Mouse (Mus musculus) myocyte (in vitro differentiated cells): Measurements from ENCODE around the gene Capzb. TPM values are rescaled to one million over a fixed set of nuclear protein-coding genes. Genes with fewer than 3 reads are reported as not detected.
A peak's percentile ranks its signal among the peaks of the same experiment; 100 is the strongest.

Source experiments
- H3K27me3 ChIP-seq: one replicate; pipeline ENCODE4 v1.6.1; 2011; ENCODE audit not compliant: control insufficient read depth, insufficient read depth, insufficient read length
- H3K36me3 ChIP-seq: one replicate; pipeline ENCODE4 v1.6.1; 2011; ENCODE audit not compliant: control insufficient read depth, insufficient read depth
- H3K4me2 ChIP-seq: one replicate; pipeline ENCODE4 v1.6.1; 2011; ENCODE audit warnings: low read depth, control low read depth
- H3K4me3 ChIP-seq: one replicate; pipeline ENCODE4 v1.5.1; 2011; ENCODE audit warnings: mild to moderate bottlenecking, control low read depth, moderate library complexity
- H3K79me2 ChIP-seq: one replicate; pipeline ENCODE4 v1.6.1; 2011; ENCODE audit not compliant: control insufficient read depth, insufficient read depth
- H3ac ChIP-seq: one replicate; pipeline ENCODE4 v1.6.1; 2011; ENCODE audit not compliant: control insufficient read depth, insufficient read length
- CEBPB ChIP-seq: IDR thresholded peaks from 2 replicates; pipeline ENCODE4 v1.6.1; 2011; ENCODE audit warnings: mild to moderate bottlenecking, moderate library complexity; ENCODE audit not compliant: poor library complexity, insufficient read depth, severe bottlenecking
- E2F4 ChIP-seq: IDR thresholded peaks from one replicate; pipeline ENCODE4 v1.6.1; 2011; ENCODE audit warnings: mild to moderate bottlenecking, control low read depth, moderate library complexity; ENCODE audit not compliant: insufficient read depth
- MAX ChIP-seq: IDR thresholded peaks from one replicate; pipeline ENCODE4 v1.6.1; 2011; ENCODE audit warnings: low read depth, mild to moderate bottlenecking, control low read depth
- MYOD1 ChIP-seq, 3 experiments: IDR thresholded peaks; one replicate each; pipeline ENCODE4 v1.6.1; 2011; ENCODE audit warnings: control low read depth in 2 of 3, low read depth in 2 of 3, mild to moderate bottlenecking in 2 of 3, moderate library complexity in 1 of 3; ENCODE audit not compliant: insufficient read length in 2 of 3, control insufficient read depth in 1 of 3
- MYOG ChIP-seq, 3 experiments: IDR thresholded peaks; one replicate each; pipeline ENCODE4 v1.6.1; 2011; ENCODE audit warnings: control low read depth in 2 of 3, low read depth in 2 of 3, mild to moderate bottlenecking in 2 of 3; ENCODE audit not compliant: insufficient read length in 2 of 3, control insufficient read depth in 1 of 3, insufficient read depth in 1 of 3
- POLR2A ChIP-seq: IDR thresholded peaks from one replicate; pipeline ENCODE4 v1.6.1; 2011; ENCODE audit warnings: low read depth, mild to moderate bottlenecking, control low read depth, moderate library complexity; ENCODE audit not compliant: insufficient read length
- POLR2AphosphoS2 ChIP-seq: IDR thresholded peaks from one replicate; pipeline ENCODE4 v1.6.1; 2011; ENCODE audit warnings: low read depth, control low read depth; ENCODE audit not compliant: insufficient read length
- REST ChIP-seq: IDR thresholded peaks from one replicate; pipeline ENCODE4 v1.6.1; 2011; ENCODE audit warnings: mild to moderate bottlenecking, control low read depth, moderate library complexity; ENCODE audit not compliant: insufficient read depth, insufficient read length
- SRF ChIP-seq: IDR thresholded peaks from one replicate; pipeline ENCODE4 v1.6.1; 2011; ENCODE audit warnings: low read depth; ENCODE audit not compliant: control insufficient read depth, insufficient read length
- TCF12 ChIP-seq: IDR thresholded peaks from one replicate; pipeline ENCODE4 v1.6.1; 2011; ENCODE audit warnings: mild to moderate bottlenecking, control low read depth; ENCODE audit not compliant: poor library complexity, insufficient read depth, severe bottlenecking
- TCF3 ChIP-seq: IDR thresholded peaks from one replicate; pipeline ENCODE4 v1.6.1; 2011; ENCODE audit warnings: low read depth, control low read depth; ENCODE audit not compliant: insufficient read length
- USF1 ChIP-seq: IDR thresholded peaks from one replicate; pipeline ENCODE4 v1.6.1; 2011; ENCODE audit warnings: low read depth, mild to moderate bottlenecking, control low read depth, moderate library complexity
- polyA plus RNA-seq: library from polyadenylated mRNA; unstranded; fragments of >200 nt; fragmentation: generic; extraction: Trizol; gene quantifications from one replicate; pipeline ENCODE4 v1.2.1, GENCODE M21; 2012; ENCODE audit warnings: missing spikeins

Gene Capzb
- polyA plus RNA-seq, 1 experiment = 247 TPM

- H3K4me2 ChIP-seq = no peak overlapping the region
- H3K79me2 ChIP-seq = peaks cover 100% of the 10 kb centered on the region
- H3K27me3 ChIP-seq = no peaks in the 10 kb centered on the region
- no peak overlapping the region for H3ac ChIP-seq
- peaks cover 11% of the 10 kb centered on the region for H3K36me3 ChIP-seq
- H3K4me3 ChIP-seq = no peak overlapping the region
- TF ChIP-seq TCF3 = no peak
Measured at GRCm38 (mm10) chr4:139199703-139200340, 7.1 kb downstream of the Capzb start.

GRCm38 (mm10) chr4:139200946-139201345, 8.2 kb downstream of the Capzb start:
- Histone ChIP-seq H3K4me3 (no peak overlapping the region), H3K27me3 (no peaks in the 10 kb centered on the region), H3K79me2 (peaks cover 100% of the 10 kb centered on the region), H3ac (no peak overlapping the region), H3K4me2 (no peak overlapping the region), H3K36me3 (peaks cover 11% of the 10 kb centered on the region)
- TF ChIP-seq POLR2A (no peak), USF1 (no peak), MYOG (IDR thresholded peaks at IDR 0.05; ENCODE audit: control insufficient read depth in 1 of 3, insufficient read depth in 1 of 3, insufficient read length in 2 of 3, low read depth in 2 of 3) (no peak), REST (no peak), E2F4 (no peak), TCF12 (no peak), SRF (no peak), POLR2AphosphoS2 (no peak), TCF3 (no peak), MYOD1 (IDR thresholded peaks at IDR 0.05; ENCODE audit: control insufficient read depth in 1 of 3, insufficient read length in 2 of 3, low read depth in 2 of 3) (no peak)

- H3K4me2 ChIP-seq = peak overlapping the region; percentile 53
- peaks cover 11% of the 10 kb centered on the region for H3K36me3 ChIP-seq
- peaks cover 100% of the 10 kb centered on the region for H3K79me2 ChIP-seq
- H3K4me3 ChIP-seq = no peak overlapping the region
- TF ChIP-seq TCF12 (no peak), CEBPB (no peak), E2F4 (no peak), MYOG (IDR thresholded peaks at IDR 0.05; ENCODE audit: control insufficient read depth in 1 of 3, insufficient read depth in 1 of 3, insufficient read length in 2 of 3, low read depth in 2 of 3) (no peak), USF1 (no peak), POLR2AphosphoS2 (no peak), MYOD1 (IDR thresholded peaks at IDR 0.05; ENCODE audit: control insufficient read depth in 1 of 3, insufficient read length in 2 of 3, low read depth in 2 of 3) (no peak), TCF3 (no peak), SRF (no peak), REST (no peak), MAX (no peak), POLR2A (no peak)
- no peaks in the 10 kb centered on the region for H3K27me3 ChIP-seq
- no peak overlapping the region for H3ac ChIP-seq
Measured at GRCm38 (mm10) chr4:139202556-139202955, 9.9 kb downstream of the Capzb start.

- H3K36me3 ChIP-seq = peaks cover 11% of the 10 kb centered on the region
- TF ChIP-seq CEBPB (no peak), POLR2A (no peak), E2F4 (no peak), TCF3 (no peak), USF1 (no peak), MYOD1 (IDR thresholded peaks at IDR 0.05; ENCODE audit: control insufficient read depth in 1 of 3, insufficient read length in 2 of 3, low read depth in 2 of 3) (no peak), REST (no peak), POLR2AphosphoS2 (no peak), MAX (no peak), SRF (no peak), TCF12 (no peak), MYOG (IDR thresholded peaks at IDR 0.05; ENCODE audit: control insufficient read depth in 1 of 3, insufficient read depth in 1 of 3, insufficient read length in 2 of 3, low read depth in 2 of 3) (no peak)
- H3K27me3 ChIP-seq = no peaks in the 10 kb centered on the region
- peak overlapping the region; percentile 53 for H3K4me2 ChIP-seq
- H3K79me2 ChIP-seq = peaks cover 95% of the 10 kb centered on the region
- H3ac ChIP-seq = no peak overlapping the region
- H3K4me3 ChIP-seq = no peak overlapping the region
Measured at GRCm38 (mm10) chr4:139203381-139203780, 10.7 kb downstream of the Capzb start.

- Histone ChIP-seq H3K4me3 (no peak overlapping the region), H3K36me3 (peaks cover 3% of the 10 kb centered on the region), H3ac (no peak overlapping the region), H3K27me3 (no peaks in the 10 kb centered on the region), H3K4me2 (no peak overlapping the region), H3K79me2 (peaks cover 92% of the 10 kb centered on the region)
- TF ChIP-seq TCF12 (no peak), SRF (no peak), E2F4 (no peak), TCF3 (no peak), MYOG (IDR thresholded peaks at IDR 0.05; ENCODE audit: control insufficient read depth in 1 of 3, insufficient read depth in 1 of 3, insufficient read length in 2 of 3, low read depth in 2 of 3) (no peak), POLR2A (no peak), REST (no peak), MAX (no peak), CEBPB (no peak), MYOD1 (IDR thresholded peaks at IDR 0.05; ENCODE audit: control insufficient read depth in 1 of 3, insufficient read length in 2 of 3, low read depth in 2 of 3) (no peak), USF1 (no peak), POLR2AphosphoS2 (no peak)
Measured at GRCm38 (mm10) chr4:139205842-139206241, 13.1 kb downstream of the Capzb start.
